Mouse (Mus musculus): Measurements from ENCODE around the gene Hsd17b14. TPM values are rescaled to one million over a fixed set of nuclear protein-coding genes. Genes with fewer than 3 reads are reported as not detected.

Hsd17b14 gene
- polyA plus RNA-seq, 1 experiment from 2014 or later: 0.10 TPM

DNA sequence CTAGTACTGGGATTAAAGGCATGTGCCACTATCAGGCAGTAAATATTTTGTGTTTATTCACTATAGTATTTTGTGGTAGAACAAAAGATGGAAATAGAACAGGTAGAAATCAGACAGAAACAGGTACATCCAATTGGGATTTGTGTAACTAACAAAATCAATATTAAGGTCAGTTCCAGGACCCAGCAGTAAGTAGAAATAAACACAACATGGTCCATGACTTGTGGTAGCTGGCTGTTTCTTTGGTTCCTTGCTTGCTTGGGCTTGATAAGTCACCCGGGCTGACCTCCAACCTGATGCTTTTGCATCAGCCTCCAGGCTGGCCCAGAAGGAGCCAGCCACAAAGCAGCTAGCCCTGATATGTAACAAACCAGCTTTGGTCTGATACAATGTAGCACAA is 54.8 kb downstream of the Hsd17b14 start:
- no peak overlapping the region for H3K9ac ChIP-seq (ENCODE audit: low read length)
- 68% methylated on average over 1 of the region's 1 CpGs for WGBS
- no peak for DNase-seq (ENCODE audit: low spot score, missing footprints)
- no peaks in the 10 kb centered on the region for H3K4me1 ChIP-seq (ENCODE audit: control insufficient read depth, insufficient read depth, low read length)
- ATAC-seq (ENCODE audit: low FRiP score): no peak
- H3K4me3 ChIP-seq (ENCODE audit: low read depth, low read length): no peak overlapping the region
- no peaks in the 10 kb centered on the region for H3K27me3 ChIP-seq (ENCODE audit: control insufficient read depth, insufficient read depth, low read length)
- H3K36me3 ChIP-seq (ENCODE audit: control insufficient read depth, insufficient read depth, low read length): no peaks in the 10 kb centered on the region
- no peak overlapping the region for H3K27ac ChIP-seq (ENCODE audit: low read depth, low read length)
- no peak overlapping the region for H3K4me2 ChIP-seq
- no peaks in the 10 kb centered on the region for H3K9me3 ChIP-seq (ENCODE audit: control insufficient read depth, low read length)

DNA sequence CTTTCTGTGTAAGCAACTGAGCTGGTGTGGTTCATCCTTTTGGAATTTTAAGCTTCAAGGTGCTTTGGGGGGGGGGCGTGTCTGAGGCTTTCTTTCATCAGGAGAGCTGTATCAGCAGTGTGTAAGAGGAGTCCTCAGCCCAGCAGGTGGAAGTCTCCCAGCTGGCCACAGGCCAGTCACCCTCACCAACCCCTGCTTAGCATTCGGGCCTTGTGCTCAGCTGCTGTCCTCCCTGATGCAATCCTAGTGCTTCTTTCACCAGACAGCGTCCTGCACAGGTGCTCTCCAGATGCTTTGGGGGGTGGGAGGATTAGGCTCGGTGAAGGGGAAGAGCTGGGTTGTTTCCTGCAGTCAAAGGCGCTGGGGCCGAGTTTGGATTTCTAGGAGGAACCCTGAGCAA is 61.6 kb downstream of the Hsd17b14 start:
- Histone ChIP-seq H3K27me3 (ENCODE audit: control insufficient read depth, insufficient read depth, low read length) (peaks cover 17% of the 10 kb centered on the region), H3K9ac (ENCODE audit: low read length) (no peak overlapping the region), H3K36me3 (ENCODE audit: control insufficient read depth, insufficient read depth, low read length) (no peaks in the 10 kb centered on the region), H3K27ac (ENCODE audit: low read depth, low read length) (no peak overlapping the region), H3K4me1 (ENCODE audit: control insufficient read depth, insufficient read depth, low read length) (no peaks in the 10 kb centered on the region), H3K9me3 (ENCODE audit: control insufficient read depth, low read length) (no peaks in the 10 kb centered on the region), H3K4me3 (ENCODE audit: low read depth, low read length) (no peak overlapping the region), H3K4me2 (no peak overlapping the region)
- WGBS: 24% methylated on average over 6 of the region's 6 CpGs
- DNase-seq (ENCODE audit: low spot score, missing footprints) (no peak), ATAC-seq (ENCODE audit: low FRiP score) (no peak)

DNA sequence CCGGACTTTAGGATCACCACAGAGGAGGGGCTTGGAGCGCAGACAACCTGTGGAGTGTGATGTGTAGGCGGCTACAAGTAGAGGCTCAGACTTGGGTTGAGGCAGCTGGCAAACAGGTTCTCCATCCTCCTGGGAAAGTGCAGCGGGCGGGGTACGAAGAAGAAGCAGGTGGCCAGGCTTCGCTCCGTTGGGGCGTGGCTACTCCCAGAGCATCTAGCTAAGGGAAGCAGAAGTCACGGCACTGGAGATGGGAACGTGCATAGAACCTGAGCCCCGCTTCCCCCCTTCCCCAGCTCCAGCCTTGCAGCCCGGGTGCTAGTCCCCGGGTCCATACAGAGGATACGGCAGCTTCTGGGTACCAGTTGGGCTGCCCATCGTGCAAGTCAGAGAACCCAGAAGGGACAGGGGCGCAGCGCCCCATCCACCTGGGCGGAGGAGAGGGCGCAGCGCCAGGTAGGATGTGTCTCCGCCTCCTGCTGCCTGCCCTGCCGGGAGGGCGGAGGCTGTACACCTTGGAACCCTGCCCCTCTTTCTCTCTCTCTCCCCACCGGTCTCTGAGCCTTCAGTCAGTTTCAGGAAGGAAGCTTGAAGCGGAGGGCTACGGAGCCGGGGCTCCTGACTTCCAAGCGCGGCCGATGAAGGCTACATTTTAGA is 62.5 kb downstream of the Hsd17b14 start, which contains the start of gene Fut1:
TSS of gene Fut1 (plus strand) at position 248 of the 654 bp plus-strand sequence.
- no peak for DNase-seq (ENCODE audit: low spot score, missing footprints)

More for the DNA sequence above, 62.5 kb downstream of the Hsd17b14 start, which contains the start of gene Fut1:
- Histone ChIP-seq H3K9ac (ENCODE audit: low read length) (no peak within 1 kb of the TSS), H3K27me3 (ENCODE audit: control insufficient read depth, insufficient read depth, low read length) (peaks cover 17% of the 10 kb centered on the region), H3K27ac (ENCODE audit: low read depth, low read length) (no peak within 1 kb of the TSS), H3K9me3 (ENCODE audit: control insufficient read depth, low read length) (no peaks in the 10 kb centered on the region), H3K4me3 (ENCODE audit: low read depth, low read length) (no peak within 1 kb of the TSS), H3K4me1 (ENCODE audit: control insufficient read depth, insufficient read depth, low read length) (no peaks in the 10 kb centered on the region), H3K36me3 (ENCODE audit: control insufficient read depth, insufficient read depth, low read length) (no peaks in the 10 kb centered on the region), H3K4me2 (no peak within 1 kb of the TSS)
- WGBS: 7% methylated on average over 31 of the region's 31 CpGs
- ATAC-seq (ENCODE audit: low FRiP score): no peak

Other genes with a start within 250 kb of the Hsd17b14 start
- 4.4 and 6.1 TPM in 2 replicates for gene Trpm4, start 221.1 kb upstream of the Hsd17b14 start, polyA plus RNA-seq (2014; fragmentation: Nextera tagmentation; extraction: Ambion mirVana)
- gene Hrc, start 219.6 kb upstream of the Hsd17b14 start, polyA plus RNA-seq (2014; fragmentation: Nextera tagmentation; extraction: Ambion mirVana): 0.11 and 0.19 TPM in 2 replicates
- gene Ppfia3, start 187.9 kb upstream of the Hsd17b14 start, polyA plus RNA-seq (2014; fragmentation: Nextera tagmentation; extraction: Ambion mirVana): 7.7 and 8.1 TPM in 2 replicates
- gene Lin7b, start 184.3 kb upstream of the Hsd17b14 start, polyA plus RNA-seq (2014; fragmentation: Nextera tagmentation; extraction: Ambion mirVana): 0.75 and 1.2 TPM in 2 replicates
- 62.0 and 70.9 TPM in 2 replicates for gene Snrnp70, start 159.2 kb upstream of the Hsd17b14 start, polyA plus RNA-seq (2014; fragmentation: Nextera tagmentation; extraction: Ambion mirVana)
- gene Kcna7, start 149.2 kb upstream of the Hsd17b14 start, polyA plus RNA-seq (2014; fragmentation: Nextera tagmentation; extraction: Ambion mirVana): not detected in 2 replicates
- 0.23 and 0.44 TPM in 2 replicates for gene Ntf5, start 141.2 kb upstream of the Hsd17b14 start, polyA plus RNA-seq (2014; fragmentation: Nextera tagmentation; extraction: Ambion mirVana)
- gene Lhb, start 134.1 kb upstream of the Hsd17b14 start, polyA plus RNA-seq (2014; fragmentation: Nextera tagmentation; extraction: Ambion mirVana): not detected in 2 replicates
- gene Gys1, start 120.0 kb upstream of the Hsd17b14 start, polyA plus RNA-seq (2014; fragmentation: Nextera tagmentation; extraction: Ambion mirVana): 26.5 and 26.8 TPM in 2 replicates
- 168 and 171 TPM in 2 replicates for gene Ruvbl2, start 116.8 kb upstream of the Hsd17b14 start, polyA plus RNA-seq (2014; fragmentation: Nextera tagmentation; extraction: Ambion mirVana)
- gene Ftl1, start 95.0 kb upstream of the Hsd17b14 start, polyA plus RNA-seq (2014; fragmentation: Nextera tagmentation; extraction: Ambion mirVana): 5,242 and 5,528 TPM in 2 replicates
- gene Bax, start 88.0 kb upstream of the Hsd17b14 start, polyA plus RNA-seq (2014; fragmentation: Nextera tagmentation; extraction: Ambion mirVana): 169 and 201 TPM in 2 replicates
- 0.15 TPM in 1 of 2 replicates, not detected in the other for gene Tulp2, start 73.0 kb upstream of the Hsd17b14 start, polyA plus RNA-seq (2014; fragmentation: Nextera tagmentation; extraction: Ambion mirVana)
- not detected in 2 replicates for gene Gm45808, start 68.1 kb upstream of the Hsd17b14 start, polyA plus RNA-seq (2014; fragmentation: Nextera tagmentation; extraction: Ambion mirVana)
- 3.2 and 3.9 TPM in 2 replicates for gene Dhdh, start 66.1 kb upstream of the Hsd17b14 start, polyA plus RNA-seq (2014; fragmentation: Nextera tagmentation; extraction: Ambion mirVana)
- 83.7 and 84.8 TPM in 2 replicates for gene Nucb1, start 44.5 kb upstream of the Hsd17b14 start, polyA plus RNA-seq (2014; fragmentation: Nextera tagmentation; extraction: Ambion mirVana)
- gene Ppp1r15a, start 28.6 kb upstream of the Hsd17b14 start, polyA plus RNA-seq (2014; fragmentation: Nextera tagmentation; extraction: Ambion mirVana): 16.3 and 17.1 TPM in 2 replicates
- 0.08 and 0.26 TPM in 2 replicates for gene Plekha4, start 28.6 kb upstream of the Hsd17b14 start, polyA plus RNA-seq (2014; fragmentation: Nextera tagmentation; extraction: Ambion mirVana)
- 22.5 and 24.7 TPM in 2 replicates for gene Bcat2, start 15.3 kb downstream of the Hsd17b14 start, polyA plus RNA-seq (2014; fragmentation: Nextera tagmentation; extraction: Ambion mirVana)
- gene Fgf21, start 60.6 kb downstream of the Hsd17b14 start, polyA plus RNA-seq (2014; fragmentation: Nextera tagmentation; extraction: Ambion mirVana): not detected in 2 replicates
- gene Fut1, start 62.4 kb downstream of the Hsd17b14 start, polyA plus RNA-seq (2014; fragmentation: Nextera tagmentation; extraction: Ambion mirVana): not detected in 2 replicates
- 0.10 and 0.29 TPM in 2 replicates for gene Izumo1, start 66.9 kb downstream of the Hsd17b14 start, polyA plus RNA-seq (2014; fragmentation: Nextera tagmentation; extraction: Ambion mirVana)
- 4.0 and 4.7 TPM in 2 replicates for gene Rasip1, start 72.6 kb downstream of the Hsd17b14 start, polyA plus RNA-seq (2014; fragmentation: Nextera tagmentation; extraction: Ambion mirVana)
- gene Mamstr, start 85.1 kb downstream of the Hsd17b14 start, polyA plus RNA-seq (2014; fragmentation: Nextera tagmentation; extraction: Ambion mirVana): 1.8 and 2.1 TPM in 2 replicates
- gene Fut2, start 111.5 kb downstream of the Hsd17b14 start, polyA plus RNA-seq (2014; fragmentation: Nextera tagmentation; extraction: Ambion mirVana): not detected in 2 replicates
- 0.21 TPM in 1 of 2 replicates, not detected in the other for gene Ntn5, start 129.1 kb downstream of the Hsd17b14 start, polyA plus RNA-seq (2014; fragmentation: Nextera tagmentation; extraction: Ambion mirVana)
- gene Sec1, start 139.5 kb downstream of the Hsd17b14 start, polyA plus RNA-seq (2014; fragmentation: Nextera tagmentation; extraction: Ambion mirVana): 0.19 and 0.36 TPM in 2 replicates
- gene Car11, start 144.9 kb downstream of the Hsd17b14 start, polyA plus RNA-seq (2014; fragmentation: Nextera tagmentation; extraction: Ambion mirVana): 3.3 and 6.3 TPM in 2 replicates
- 2.2 and 3.5 TPM in 2 replicates for gene Dbp, start 150.2 kb downstream of the Hsd17b14 start, polyA plus RNA-seq (2014; fragmentation: Nextera tagmentation; extraction: Ambion mirVana)
- gene Rpl18, start 160.6 kb downstream of the Hsd17b14 start, polyA plus RNA-seq (2014; fragmentation: Nextera tagmentation; extraction: Ambion mirVana): 878 and 933 TPM in 2 replicates
- gene Sphk2, start 163.1 kb downstream of the Hsd17b14 start, polyA plus RNA-seq (2014; fragmentation: Nextera tagmentation; extraction: Ambion mirVana): 11.8 and 14.9 TPM in 2 replicates
- gene Fam83e, start 166.3 kb downstream of the Hsd17b14 start, polyA plus RNA-seq (2014; fragmentation: Nextera tagmentation; extraction: Ambion mirVana): 0.57 and 1.4 TPM in 2 replicates
- gene Spaca4, start 170.9 kb downstream of the Hsd17b14 start, polyA plus RNA-seq (2014; fragmentation: Nextera tagmentation; extraction: Ambion mirVana): not detected in 2 replicates
- gene Lmtk3, start 228.8 kb downstream of the Hsd17b14 start, polyA plus RNA-seq (2014; fragmentation: Nextera tagmentation; extraction: Ambion mirVana): 4.6 and 4.8 TPM in 2 replicates
- 1.5 and 2.4 TPM in 2 replicates for gene Sult2b1, start 229.8 kb downstream of the Hsd17b14 start, polyA plus RNA-seq (2014; fragmentation: Nextera tagmentation; extraction: Ambion mirVana)